Mouse (Mus musculus): ENCODE results near the gene Fzd4.

GRCm38 (mm10) chr7:89356307-89356706 lies 47.8 kb upstream of the Fzd4 start:
- TF ChIP-seq CTCF (IDR thresholded peaks at IDR 0.05; ENCODE audit: low read depth, low read length) = no peak
- TF ChIP-seq POLR2AphosphoS5 (IDR thresholded peaks at IDR 0.05; ENCODE audit: insufficient replicate concordance, low read depth, low read length) = no peak
- TF ChIP-seq GATA1 (IDR thresholded peaks at IDR 0.05; ENCODE audit: borderline replicate concordance, low read length) = no peak

Data from G1E (cell line).